Mouse (Mus musculus): ENCODE data around the gene Mphosph10. TPM values are rescaled to one million over a fixed set of nuclear protein-coding genes. Genes with fewer than 3 reads are reported as not detected.

Gene Mphosph10
- polyA plus RNA-seq, 1 experiment: 28.8 TPM

GRCm38 (mm10) chr7:64332686-64333085 lies 59.4 kb downstream of the Mphosph10 start:
- Histone ChIP-seq H3K4me3 (replicated peaks; ENCODE audit: control insufficient read depth, low read depth, low read length) (no peak overlapping the region), H3K27ac (ENCODE audit: control insufficient read depth, insufficient read depth, low read depth, low read length, poor library complexity) (no peak overlapping the region), H3K4me1 (ENCODE audit: control insufficient read depth, insufficient read depth, low read length) (no peaks in the 10 kb centered on the region)
- TF ChIP-seq CTCF (IDR thresholded peaks at IDR 0.05; ENCODE audit: control insufficient read depth, insufficient read depth, low read length) (no peak), POLR2A (IDR thresholded peaks at IDR 0.05; ENCODE audit: borderline replicate concordance, control insufficient read depth, low read depth, low read length) (no peak)
- WGBS: 85% methylated on average over 1 of the region's 1 CpGs

GRCm38 (mm10) chr7:64331309-64331708 lies 60.8 kb downstream of the Mphosph10 start:
- no peak for TF ChIP-seq POLR2A (IDR thresholded peaks at IDR 0.05; ENCODE audit: borderline replicate concordance, control insufficient read depth, low read depth, low read length)
- no peak for TF ChIP-seq CTCF (IDR thresholded peaks at IDR 0.05; ENCODE audit: control insufficient read depth, insufficient read depth, low read length)
- Histone ChIP-seq H3K4me3 (replicated peaks; ENCODE audit: control insufficient read depth, low read depth, low read length) (no peak overlapping the region), H3K27ac (ENCODE audit: control insufficient read depth, insufficient read depth, low read depth, low read length, poor library complexity) (no peak overlapping the region), H3K4me1 (ENCODE audit: control insufficient read depth, insufficient read depth, low read length) (no peaks in the 10 kb centered on the region; the same call in 1 of the 2 replicates)
- 81% methylated on average over 3 of the region's 3 CpGs for WGBS

GRCm38 (mm10) chr7:64327486-64327885 lies 64.6 kb downstream of the Mphosph10 start:
- Histone ChIP-seq H3K4me3 (replicated peaks; ENCODE audit: control insufficient read depth, low read depth, low read length) (no peak overlapping the region), H3K4me1 (ENCODE audit: control insufficient read depth, insufficient read depth, low read length) (no peaks in the 10 kb centered on the region; the same call in 1 of the 2 replicates), H3K27ac (ENCODE audit: control insufficient read depth, insufficient read depth, low read depth, low read length, poor library complexity) (no peak overlapping the region)
- 85% methylated on average over 4 of the region's 4 CpGs for WGBS
- TF ChIP-seq POLR2A (IDR thresholded peaks at IDR 0.05; ENCODE audit: borderline replicate concordance, control insufficient read depth, low read depth, low read length) (no peak), CTCF (IDR thresholded peaks at IDR 0.05; ENCODE audit: control insufficient read depth, insufficient read depth, low read length) (no peak)

- 13% methylated on average over 1 of the region's 1 CpGs for WGBS
- peak; percentile 84 for TF ChIP-seq CTCF (IDR thresholded peaks at IDR 0.05; ENCODE audit: control insufficient read depth, insufficient read depth, low read length)
- TF ChIP-seq POLR2A (IDR thresholded peaks at IDR 0.05; ENCODE audit: borderline replicate concordance, control insufficient read depth, low read depth, low read length): no peak
- H3K27ac ChIP-seq (ENCODE audit: control insufficient read depth, insufficient read depth, low read depth, low read length, poor library complexity): no peak overlapping the region
- no peak overlapping the region for H3K4me3 ChIP-seq (replicated peaks; ENCODE audit: control insufficient read depth, low read depth, low read length)
- no peaks in the 10 kb centered on the region; the same call in 1 of the 2 replicates for H3K4me1 ChIP-seq (ENCODE audit: control insufficient read depth, insufficient read depth, low read length)
Measured at GRCm38 (mm10) chr7:64326892-64327291, 65.2 kb downstream of the Mphosph10 start.

Other genes with a start within 250 kb of the Mphosph10 start
- gene Trpm1, start 238.4 kb downstream of the Mphosph10 start, polyA plus RNA-seq (2011; ENCODE audit: insufficient read depth, insufficient read length, low replicate concordance, missing spikeins): 0.92 TPM in 1 of 2 replicates, not detected in the other
- gene Mtmr10, start 104.6 kb downstream of the Mphosph10 start, polyA plus RNA-seq (2011; ENCODE audit: insufficient read depth, insufficient read length, low replicate concordance, missing spikeins): 2.0 and 2.2 TPM in 2 replicates
- 1.2 and 1.7 TPM in 2 replicates for gene Fan1, start 18.2 kb downstream of the Mphosph10 start, polyA plus RNA-seq (2011; ENCODE audit: insufficient read depth, insufficient read length, low replicate concordance, missing spikeins)
- gene Mcee, start 339 bp upstream of the Mphosph10 start, polyA plus RNA-seq (2011; ENCODE audit: insufficient read depth, insufficient read length, low replicate concordance, missing spikeins): 14.0 and 44.9 TPM in 2 replicates
- not detected in 2 replicates for gene Apba2, start 109.4 kb upstream of the Mphosph10 start, polyA plus RNA-seq (2011; ENCODE audit: insufficient read depth, insufficient read length, low replicate concordance, missing spikeins)

Data from bone marrow, adult 2 months (tissue).